Mouse (Mus musculus): Measurements from ENCODE around the gene Psmb3.

DNA sequence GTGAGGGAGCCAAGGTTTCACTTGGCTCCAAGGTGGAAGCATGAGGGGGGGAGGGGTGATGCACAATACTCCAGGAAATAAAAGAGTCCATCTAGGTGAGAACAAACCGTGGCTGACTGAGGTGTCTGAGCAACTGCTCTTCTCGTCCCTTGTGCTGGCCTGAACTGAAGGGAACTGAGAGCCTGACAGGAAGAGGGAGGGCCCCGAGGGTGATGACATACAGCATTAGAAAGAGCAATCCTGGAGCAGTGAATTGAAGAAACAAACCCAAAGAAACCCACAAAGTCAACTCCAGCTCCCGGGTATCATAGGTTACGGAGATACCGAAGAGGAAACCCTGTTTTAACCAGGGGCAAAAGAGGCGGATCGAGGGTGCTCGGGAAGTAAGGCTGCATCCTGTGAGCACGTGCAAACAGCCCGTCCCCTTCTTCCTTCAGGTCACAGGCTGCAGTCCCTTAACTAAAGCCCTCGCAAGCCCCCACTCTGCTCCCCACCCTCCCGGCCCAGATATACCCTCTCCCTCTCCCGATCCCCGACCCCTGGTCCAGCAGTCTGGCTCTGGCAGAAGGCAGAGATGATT lies 15.2 kb downstream of the Psmb3 start:
- TF ChIP-seq CTCF (conservative IDR thresholded peaks at IDR 0.05; ENCODE audit: low read length) (no peak), NANOG (IDR thresholded peaks at IDR 0.05; ENCODE audit: borderline replicate concordance, low read length) (no peak), POU5F1 (IDR thresholded peaks at IDR 0.05; ENCODE audit: borderline replicate concordance, low read length) (no peak)
